Mouse (Mus musculus) stomach, embryonic 15.5 days (tissue): Measurements from ENCODE around the gene Mark4. TPM values are rescaled to one million over a fixed set of nuclear protein-coding genes. Genes with fewer than 3 reads are reported as not detected.
A peak's percentile ranks its signal among the peaks of the same experiment; 100 is the strongest.

ENCODE experiments used
- ATAC-seq: fragments of 200-750 bp; cut with Nextera tagmentation; 2 replicates; pipeline ENCODE4 v1.8.0; 2017; ENCODE audit warnings: low read depth, moderate number of reproducible peaks, moderate TSS enrichment; ENCODE audit not compliant: insufficient read depth, low FRiP score
- H3K27ac ChIP-seq: fragments of 300-500 bp; sonication (generic); 2 replicates; pipeline ENCODE4 v1.5.1; 2015; ENCODE audit warnings: mild to moderate bottlenecking, inconsistent platforms
- H3K27me3 ChIP-seq: fragments of 300-500 bp; sonication (generic); replicated peaks from 2 replicates; pipeline ENCODE4 v1.6.1; 2015; ENCODE audit warnings: inconsistent platforms
- H3K36me3 ChIP-seq: fragments of 300-500 bp; sonication (generic); 2 replicates; pipeline ENCODE4 v1.6.1; 2015; ENCODE audit warnings: inconsistent platforms
- H3K4me1 ChIP-seq: fragments of 300-500 bp; sonication (generic); 2 replicates; pipeline ENCODE4 v1.6.1; 2015; ENCODE audit warnings: inconsistent platforms
- H3K4me2 ChIP-seq: fragments of 300-500 bp; sonication (generic); 2 replicates; pipeline ENCODE4 v1.6.1; 2015; ENCODE audit warnings: mild to moderate bottlenecking, inconsistent platforms
- H3K4me3 ChIP-seq: fragments of 300-500 bp; sonication (generic); replicated peaks from 2 replicates; pipeline ENCODE4 v1.5.1; 2015; ENCODE audit warnings: inconsistent platforms
- H3K9ac ChIP-seq: fragments of 300-500 bp; sonication (generic); 2 replicates; pipeline ENCODE4 v1.6.1; 2015; ENCODE audit warnings: inconsistent platforms
- H3K9me3 ChIP-seq: fragments of 300-500 bp; sonication (generic); 2 replicates; pipeline ENCODE4 v1.6.1; 2016; ENCODE audit warnings: inconsistent platforms
- WGBS: fragments of 180-500 bp; shearing (Covaris S2); methylation state at CpG from one replicate; pipeline ENCODE4 v1.1.7; 2015; 5-methylcytosine and 5-hydroxymethylcytosine counted together
- polyA plus RNA-seq: library from polyadenylated mRNA; unstranded; fragments of >200 nt; fragmentation: Nextera tagmentation; extraction: Ambion mirVana; gene quantifications from 2 replicates; pipeline ENCODE4 v1.2.1, GENCODE M21; 2015

Gene Mark4
- polyA plus RNA-seq, 1 experiment from 2014 or later, result 7.8 TPM

- no peak for ATAC-seq
- H3K4me3 ChIP-seq, result no peak overlapping the region
- no peak overlapping the region for H3K4me2 ChIP-seq
- peaks cover 12% of the 10 kb centered on the region for H3K4me1 ChIP-seq
- no peak overlapping the region for H3K9ac ChIP-seq
- no peaks in the 10 kb centered on the region for H3K9me3 ChIP-seq
- H3K36me3 ChIP-seq, result no peaks in the 10 kb centered on the region
- no peak overlapping the region for H3K27ac ChIP-seq
- H3K27me3 ChIP-seq, result peaks cover 47% of the 10 kb centered on the region
- WGBS, result 30% methylated on average over 6 of the region's 6 CpGs
Measured at GRCm38 (mm10) chr7:19467638-19468037, 9.0 kb upstream of the Mark4 start.

- ATAC-seq, result no peak
- Histone ChIP-seq H3K27me3 (peaks cover 38% of the 10 kb centered on the region), H3K9me3 (no peaks in the 10 kb centered on the region), H3K36me3 (no peaks in the 10 kb centered on the region), H3K9ac (no peak overlapping the region), H3K4me2 (no peak overlapping the region), H3K27ac (no peak overlapping the region), H3K4me3 (no peak overlapping the region), H3K4me1 (peaks cover 12% of the 10 kb centered on the region)
- 59% methylated on average over 5 of the region's 5 CpGs for WGBS
Measured at GRCm38 (mm10) chr7:19466602-19467145, 8.1 kb upstream of the Mark4 start.

- Histone ChIP-seq H3K4me2 (peak overlapping the region; percentile 24), H3K9me3 (no peaks in the 10 kb centered on the region), H3K4me3 (no peak overlapping the region), H3K9ac (no peak overlapping the region), H3K27me3 (peaks cover 23% of the 10 kb centered on the region), H3K4me1 (peaks cover 9% of the 10 kb centered on the region), H3K36me3 (no peaks in the 10 kb centered on the region), H3K27ac (0 out of 2 replicates have a peak overlapping the region, but pooled peaks have one; percentile 16)
- WGBS, result 15% methylated on average over 22 of the region's 22 CpGs
- ATAC-seq, result no peak
Measured at GRCm38 (mm10) chr7:19464367-19465307, 6.0 kb upstream of the Mark4 start.

GRCm38 (mm10) chr7:19462884-19463381 is 4.3 kb upstream of the Mark4 start, which contains the start of gene Exoc3l2:
Exoc3l2 (plus strand) TSS chr7:19463331.
- peaks cover 9% of the 10 kb centered on the region for H3K4me1 ChIP-seq
- WGBS, result 47% methylated on average over 6 of the region's 6 CpGs
- no peaks in the 10 kb centered on the region for H3K36me3 ChIP-seq
- H3K4me2 ChIP-seq, result peak within 1 kb of the TSS; percentile 3; the same call in 1 of the 2 replicates
- H3K4me3 ChIP-seq, result 0 out of 2 replicates have a peak within 1 kb of the TSS, but pooled peaks have one; percentile 1
- H3K27ac ChIP-seq, result no peak within 1 kb of the TSS
- H3K27me3 ChIP-seq, result peaks cover 16% of the 10 kb centered on the region
- no peak for ATAC-seq
- H3K9me3 ChIP-seq, result no peaks in the 10 kb centered on the region
- no peak within 1 kb of the TSS for H3K9ac ChIP-seq

GRCm38 (mm10) chr7:19462443-19462842 is 3.8 kb upstream of the Mark4 start:
- H3K4me1 ChIP-seq, result peaks cover 12% of the 10 kb centered on the region
- no peak overlapping the region for H3K27ac ChIP-seq
- H3K27me3 ChIP-seq, result peaks cover 13% of the 10 kb centered on the region
- H3K4me2 ChIP-seq, result no peak overlapping the region
- 68% methylated on average over 4 of the region's 4 CpGs for WGBS
- H3K9me3 ChIP-seq, result no peaks in the 10 kb centered on the region
- H3K36me3 ChIP-seq, result no peaks in the 10 kb centered on the region
- no peak overlapping the region for H3K4me3 ChIP-seq
- no peak overlapping the region for H3K9ac ChIP-seq
- ATAC-seq, result no peak

GRCm38 (mm10) chr7:19461488-19461887 is 2.9 kb upstream of the Mark4 start:
- Histone ChIP-seq H3K9ac (no peak overlapping the region), H3K4me1 (peaks cover 22% of the 10 kb centered on the region), H3K9me3 (no peaks in the 10 kb centered on the region), H3K27ac (no peak overlapping the region), H3K4me2 (no peak overlapping the region), H3K27me3 (peaks cover 9% of the 10 kb centered on the region; the same call in 1 of the 2 replicates), H3K36me3 (no peaks in the 10 kb centered on the region), H3K4me3 (no peak overlapping the region)
- WGBS, result 5% methylated on average over 6 of the region's 6 CpGs
- ATAC-seq, result no peak

GRCm38 (mm10) chr7:19460500-19460899 is 1.9 kb upstream of the Mark4 start:
- 50% methylated on average over 1 of the region's 1 CpGs for WGBS
- no peak overlapping the region for H3K4me2 ChIP-seq
- ATAC-seq, result no peak
- H3K4me3 ChIP-seq, result no peak overlapping the region
- H3K36me3 ChIP-seq, result no peaks in the 10 kb centered on the region; the same call in 1 of the 2 replicates
- H3K27ac ChIP-seq, result no peak overlapping the region
- no peaks in the 10 kb centered on the region for H3K9me3 ChIP-seq
- H3K27me3 ChIP-seq, result peaks cover 3% of the 10 kb centered on the region; the same call in 1 of the 2 replicates
- peaks cover 27% of the 10 kb centered on the region for H3K4me1 ChIP-seq
- no peak overlapping the region for H3K9ac ChIP-seq

GRCm38 (mm10) chr7:19459144-19459870 is 686 bp upstream of the Mark4 start:
- no peak for ATAC-seq

GRCm38 (mm10) chr7:19458072-19458486 is 542 bp downstream of the Mark4 start:
- Histone ChIP-seq H3K27ac (peak overlapping the region; percentile 74), H3K4me2 (peak overlapping the region; percentile 94), H3K36me3 (no peaks in the 10 kb centered on the region; the same call in 1 of the 2 replicates), H3K4me3 (peak overlapping the region; percentile 72), H3K9me3 (no peaks in the 10 kb centered on the region), H3K27me3 (no peaks in the 10 kb centered on the region), H3K4me1 (peaks cover 18% of the 10 kb centered on the region), H3K9ac (peak overlapping the region; percentile 89)
- WGBS, result under 1% methylated on average over 31 of the region's 31 CpGs
- peak; percentile 61 for ATAC-seq

More at GRCm38 (mm10) chr7:19459144-19459870, 686 bp upstream of the Mark4 start:
- Histone ChIP-seq H3K9ac (peak overlapping the region; percentile 52), H3K27me3 (no peaks in the 10 kb centered on the region), H3K9me3 (no peaks in the 10 kb centered on the region), H3K4me1 (peaks cover 19% of the 10 kb centered on the region), H3K27ac (peak overlapping the region; percentile 57; the same call in 1 of the 2 replicates), H3K4me2 (peak overlapping the region; percentile 94), H3K36me3 (no peaks in the 10 kb centered on the region; the same call in 1 of the 2 replicates), H3K4me3 (peak overlapping the region; percentile 72)
- 21% methylated on average over 5 of the region's 6 CpGs for WGBS

GRCm38 (mm10) chr7:19457414-19458071 is 1.1 kb downstream of the Mark4 start:
- H3K9ac ChIP-seq, result peak overlapping the region; percentile 89
- peak overlapping the region; percentile 74 for H3K27ac ChIP-seq
- H3K4me3 ChIP-seq, result peak overlapping the region; percentile 72
- WGBS, result 6% methylated on average over 14 of the region's 14 CpGs
- H3K27me3 ChIP-seq, result no peaks in the 10 kb centered on the region
- H3K36me3 ChIP-seq, result no peaks in the 10 kb centered on the region; the same call in 1 of the 2 replicates
- no peak; the same call in none of the 2 replicates for ATAC-seq
- H3K4me1 ChIP-seq, result peaks cover 18% of the 10 kb centered on the region
- H3K4me2 ChIP-seq, result peak overlapping the region; percentile 94
- no peaks in the 10 kb centered on the region for H3K9me3 ChIP-seq

- Histone ChIP-seq H3K9me3 (no peaks in the 10 kb centered on the region), H3K4me3 (peak overlapping the region; percentile 72; the same call in 1 of the 2 replicates), H3K27ac (no peak overlapping the region), H3K4me2 (peak overlapping the region; percentile 94), H3K27me3 (no peaks in the 10 kb centered on the region), H3K4me1 (peaks cover 18% of the 10 kb centered on the region), H3K9ac (no peak overlapping the region), H3K36me3 (peaks cover 1% of the 10 kb centered on the region; the same call in 1 of the 2 replicates)
- 85% methylated on average over 7 of the region's 7 CpGs for WGBS
- ATAC-seq, result no peak
Measured at GRCm38 (mm10) chr7:19456628-19457027, 2.0 kb downstream of the Mark4 start.
